Mouse (Mus musculus) T-cell, adult 66 days (primary cell): ENCODE measurements around the gene Eno4. TPM values are rescaled to one million over a fixed set of nuclear protein-coding genes. Genes with fewer than 3 reads are reported as not detected.

Source experiments
- total RNA-seq, 2 experiments: library from RNA; stranded (reverse); gene quantifications; 3 replicates in 1 of 2; 4 replicates in 1 of 2; pipeline ENCODE4 v1.2.4; 2023

The Eno4 gene
- total RNA-seq: not detected

GRCm38 (mm10) chr19:58942841-58943828, at the start of gene Eno4, which contains the start of gene Hspa12a:
Eno4 (plus strand) TSS chr19:58943425.
Hspa12a (minus strand) TSS chr19:58943654.

Other genes with a start within 250 kb of the Eno4 start
- gene Pnliprp1, start 214.5 kb upstream of the Eno4 start, total RNA-seq: not detected
- not detected for gene Pnliprp2, start 183.7 kb upstream of the Eno4 start, total RNA-seq
- gene 1700019N19Rik, start 149.0 kb upstream of the Eno4 start, total RNA-seq: not detected
- 1 to 10 TPM; 1.5 to 1.8 TPM for gene Hspa12a, start 229 bp downstream of the Eno4 start, total RNA-seq
- gene Shtn1, start 132.7 kb downstream of the Eno4 start, total RNA-seq: under 1 TPM in 1 of 2 experiments, not detected in 1; 0.50 TPM
- gene Vax1, start 226.6 kb downstream of the Eno4 start, total RNA-seq: not detected